Mouse (Mus musculus): ENCODE measurements around the gene Tpx2.

GRCm38 (mm10) chr2:152806037-152806436, 41.7 kb upstream of the Tpx2 start:
- TF ChIP-seq CTCF (IDR thresholded peaks at IDR 0.05; ENCODE audit: low read depth, low read length) (no peak), POLR2A (IDR thresholded peaks at IDR 0.05; ENCODE audit: borderline replicate concordance, low read depth, low read length) (no peak)

Measured in bone marrow macrophage, adult 2 months (primary cell).